Mouse (Mus musculus): Measurements from ENCODE around the gene Rbx1.

- TF ChIP-seq CTCF (IDR thresholded peaks at IDR 0.05; ENCODE audit: low read depth) (no peak), EP300 (IDR thresholded peaks at IDR 0.05; ENCODE audit: low read depth) (no peak)
These were observed 56.7 kb downstream of the Rbx1 start for GRCm38 (mm10) chr15:81522761-81523168.

Measured in liver, postnatal 0 days (tissue).